Mouse (Mus musculus) liver (tissue): Measurements from ENCODE around the gene Pigz.
A peak's percentile ranks its signal among the peaks of the same experiment; 100 is the strongest.

Experiments used
- DNase-seq: peaks from one replicate; pipeline ENCODE4 v3.0.0-alpha.2; 2020; ENCODE audit warnings: mixed read lengths

Pigz gene

GRCm38 (mm10) chr16:31933751-31934549, at the start of gene Pigz:
Pigz (plus strand) TSS chr16:31933851.
- DNase-seq = no peak

GRCm38 (mm10) chr16:31883902-31884301, 49.7 kb upstream of the Pigz start:
- peak; percentile 17 for DNase-seq

GRCm38 (mm10) chr16:31890907-31891306, 42.7 kb upstream of the Pigz start:
- DNase-seq = no peak

- DNase-seq = no peak
These were observed 40.1 kb upstream of the Pigz start for GRCm38 (mm10) chr16:31893396-31894141.

- DNase-seq = peak; percentile 50
These were observed 36.5 kb upstream of the Pigz start for GRCm38 (mm10) chr16:31896971-31897774.

GRCm38 (mm10) chr16:31898546-31899326, 34.9 kb upstream of the Pigz start:
- no peak for DNase-seq

- DNase-seq = no peak
These were observed 31.8 kb upstream of the Pigz start for GRCm38 (mm10) chr16:31901886-31902285.

- DNase-seq = no peak
These were observed 30.4 kb upstream of the Pigz start for GRCm38 (mm10) chr16:31903239-31903638.

- DNase-seq = no peak
These were observed 28.3 kb upstream of the Pigz start for GRCm38 (mm10) chr16:31905331-31905730.

- no peak for DNase-seq
These were observed 27.5 kb upstream of the Pigz start for GRCm38 (mm10) chr16:31905891-31906825.

GRCm38 (mm10) chr16:31906896-31907295, 26.8 kb upstream of the Pigz start:
- peak; percentile 49 for DNase-seq

- DNase-seq = no peak
These were observed 24.7 kb upstream of the Pigz start for GRCm38 (mm10) chr16:31908959-31909358.

- DNase-seq = no peak
These were observed 23.3 kb upstream of the Pigz start for GRCm38 (mm10) chr16:31910281-31910847.

- DNase-seq = no peak
These were observed 15.9 kb upstream of the Pigz start for GRCm38 (mm10) chr16:31917776-31918175.

- DNase-seq = peak; percentile 70
These were observed 15.4 kb upstream of the Pigz start for GRCm38 (mm10) chr16:31918248-31918724.

- DNase-seq = no peak
These were observed 9.3 kb upstream of the Pigz start for GRCm38 (mm10) chr16:31924368-31924767.

GRCm38 (mm10) chr16:31926091-31926490, 7.6 kb upstream of the Pigz start:
- DNase-seq = no peak

- DNase-seq = no peak
These were observed 7.0 kb upstream of the Pigz start for GRCm38 (mm10) chr16:31926547-31927182.

GRCm38 (mm10) chr16:31927412-31927811, 6.2 kb upstream of the Pigz start:
- DNase-seq = no peak

- DNase-seq = no peak
These were observed 2.3 kb upstream of the Pigz start for GRCm38 (mm10) chr16:31931330-31931729.
